Mouse (Mus musculus): ENCODE data around the gene Dctn3. TPM values are rescaled to one million over a fixed set of nuclear protein-coding genes. Genes with fewer than 3 reads are reported as not detected.

The Dctn3 gene
- polyA plus RNA-seq, 1 experiment from 2014 or later: 121 TPM

- 16% methylated on average over 20 of the region's 20 CpGs for WGBS
- no peak overlapping the region for H3K27ac ChIP-seq (ENCODE audit: low read length)
- no peak overlapping the region for H3K9ac ChIP-seq (replicated peaks; ENCODE audit: low read depth, low read length)
- H3K4me3 ChIP-seq (ENCODE audit: low read depth, low read length): no peak overlapping the region
- no peak overlapping the region; the same call in 1 of the 2 replicates for H3K4me2 ChIP-seq (replicated peaks; ENCODE audit: low read depth, low read length)
- H3K36me3 ChIP-seq (ENCODE audit: control insufficient read depth, insufficient read depth, low read length): no peaks in the 10 kb centered on the region
- no peak for ATAC-seq (ENCODE audit: insufficient number of reproducible peaks, insufficient read depth, low FRiP score, low read depth)
- no peaks in the 10 kb centered on the region for H3K9me3 ChIP-seq (ENCODE audit: control insufficient read depth, low read depth, low read length)
- peaks cover 64% of the 10 kb centered on the region for H3K27me3 ChIP-seq (ENCODE audit: control insufficient read depth, insufficient read depth, low read length)
- peaks cover 10% of the 10 kb centered on the region; the same call in 1 of the 2 replicates for H3K4me1 ChIP-seq (ENCODE audit: control insufficient read depth, insufficient read depth, low read length)
These were observed 4.1 kb upstream of the Dctn3 start for GRCm38 (mm10) chr4:41726826-41727621.

DNA sequence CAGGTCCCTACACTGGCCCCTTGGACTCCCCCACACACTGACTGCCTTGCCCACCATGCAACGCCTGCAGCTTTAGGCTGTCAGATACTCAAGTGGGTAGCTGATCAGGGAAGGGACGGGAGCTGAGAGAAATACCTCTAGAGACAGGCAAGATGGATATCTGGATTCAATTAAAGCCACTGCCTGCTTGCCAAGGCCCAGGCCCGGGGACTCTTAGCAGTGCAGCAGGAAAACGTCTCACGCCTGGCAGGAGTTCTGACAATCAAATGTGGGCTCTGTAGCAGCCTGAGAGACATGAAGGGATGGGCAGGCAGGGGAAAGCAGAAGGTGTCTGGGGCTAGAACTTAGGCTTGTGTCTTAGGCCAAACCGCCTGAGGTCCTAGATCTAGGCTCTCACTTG, 6.1 kb downstream of the Dctn3 start:
- 62% methylated on average over 6 of the region's 6 CpGs for WGBS
- Histone ChIP-seq H3K27ac (ENCODE audit: low read length) (no peak overlapping the region), H3K9ac (replicated peaks; ENCODE audit: low read depth, low read length) (no peak overlapping the region), H3K36me3 (ENCODE audit: control insufficient read depth, insufficient read depth, low read length) (peaks cover 29% of the 10 kb centered on the region), H3K4me1 (ENCODE audit: control insufficient read depth, insufficient read depth, low read length) (peaks cover 8% of the 10 kb centered on the region; the same call in 1 of the 2 replicates), H3K4me2 (replicated peaks; ENCODE audit: low read depth, low read length) (no peak overlapping the region), H3K4me3 (ENCODE audit: low read depth, low read length) (no peak overlapping the region), H3K27me3 (ENCODE audit: control insufficient read depth, insufficient read depth, low read length) (no peaks in the 10 kb centered on the region), H3K9me3 (ENCODE audit: control insufficient read depth, low read depth, low read length) (no peaks in the 10 kb centered on the region)
- ATAC-seq (ENCODE audit: insufficient number of reproducible peaks, insufficient read depth, low FRiP score, low read depth): no peak

DNA sequence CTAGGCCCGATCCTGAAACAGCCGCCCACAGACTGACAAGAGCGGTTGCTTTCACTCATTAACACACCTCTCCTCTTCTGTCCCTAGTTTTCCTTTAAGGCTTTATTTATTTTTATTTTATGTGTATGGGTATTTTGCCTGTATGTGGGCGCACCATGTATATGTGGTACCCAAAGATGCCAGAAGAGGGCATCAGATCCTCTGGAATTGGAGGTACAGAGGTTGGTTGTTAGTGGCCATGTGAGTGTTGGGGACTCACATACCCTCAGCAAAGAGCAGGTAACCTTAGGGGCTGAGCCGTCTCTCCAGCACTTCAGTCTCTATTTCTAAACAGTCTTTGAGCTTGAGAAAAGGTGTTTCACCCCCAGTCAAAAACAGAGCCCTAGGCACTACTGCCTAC, 7.4 kb downstream of the Dctn3 start:
- H3K4me1 ChIP-seq (ENCODE audit: control insufficient read depth, insufficient read depth, low read length): peaks cover 10% of the 10 kb centered on the region; the same call in 1 of the 2 replicates

GRCm38 (mm10) chr4:41715082-41715481, 7.9 kb downstream of the Dctn3 start:
- 81% methylated on average over 8 of the region's 8 CpGs for WGBS
- no peak overlapping the region for H3K4me3 ChIP-seq (ENCODE audit: low read depth, low read length)
- ATAC-seq (ENCODE audit: insufficient number of reproducible peaks, insufficient read depth, low FRiP score, low read depth): no peak
- no peaks in the 10 kb centered on the region for H3K27me3 ChIP-seq (ENCODE audit: control insufficient read depth, insufficient read depth, low read length)
- no peak overlapping the region for H3K9ac ChIP-seq (replicated peaks; ENCODE audit: low read depth, low read length)
- H3K36me3 ChIP-seq (ENCODE audit: control insufficient read depth, insufficient read depth, low read length): peaks cover 39% of the 10 kb centered on the region
- H3K9me3 ChIP-seq (ENCODE audit: control insufficient read depth, low read depth, low read length): no peaks in the 10 kb centered on the region
- H3K4me1 ChIP-seq (ENCODE audit: control insufficient read depth, insufficient read depth, low read length): peaks cover 10% of the 10 kb centered on the region; the same call in 1 of the 2 replicates
- H3K4me2 ChIP-seq (replicated peaks; ENCODE audit: low read depth, low read length): no peak overlapping the region
- H3K27ac ChIP-seq (ENCODE audit: low read length): no peak overlapping the region

More for the DNA sequence above, 7.4 kb downstream of the Dctn3 start:
- ATAC-seq (ENCODE audit: insufficient number of reproducible peaks, insufficient read depth, low FRiP score, low read depth): no peak
- Histone ChIP-seq H3K27me3 (ENCODE audit: control insufficient read depth, insufficient read depth, low read length) (no peaks in the 10 kb centered on the region), H3K27ac (ENCODE audit: low read length) (no peak overlapping the region), H3K9me3 (ENCODE audit: control insufficient read depth, low read depth, low read length) (no peaks in the 10 kb centered on the region), H3K4me2 (replicated peaks; ENCODE audit: low read depth, low read length) (no peak overlapping the region), H3K36me3 (ENCODE audit: control insufficient read depth, insufficient read depth, low read length) (peaks cover 39% of the 10 kb centered on the region), H3K4me3 (ENCODE audit: low read depth, low read length) (no peak overlapping the region), H3K9ac (replicated peaks; ENCODE audit: low read depth, low read length) (no peak overlapping the region)
- 83% methylated on average over 5 of the region's 5 CpGs for WGBS

DNA sequence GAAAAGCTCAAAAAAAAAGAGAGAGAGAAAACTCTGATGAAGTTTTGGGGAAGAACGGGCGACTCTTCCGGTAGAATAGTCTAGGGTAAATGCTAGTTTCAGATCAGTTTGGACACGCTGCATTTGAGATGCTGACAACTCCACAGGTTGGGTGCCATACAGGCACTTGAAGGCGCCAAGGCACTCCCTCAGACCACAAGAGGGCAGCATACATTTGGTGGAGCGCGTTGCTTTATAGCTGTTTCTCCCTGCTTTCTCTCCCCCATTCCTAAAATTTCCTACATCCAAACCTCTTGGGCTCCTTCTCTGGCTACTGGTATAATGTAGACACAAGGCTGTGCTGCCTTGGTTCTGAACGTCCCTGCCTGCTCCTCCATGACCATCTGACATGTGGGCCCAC, 8.7 kb downstream of the Dctn3 start:
- Histone ChIP-seq H3K27me3 (ENCODE audit: control insufficient read depth, insufficient read depth, low read length) (no peaks in the 10 kb centered on the region), H3K9ac (replicated peaks; ENCODE audit: low read depth, low read length) (no peak overlapping the region), H3K9me3 (ENCODE audit: control insufficient read depth, low read depth, low read length) (no peaks in the 10 kb centered on the region), H3K4me3 (ENCODE audit: low read depth, low read length) (peak overlapping the region; percentile 80; the same call in 1 of the 2 replicates), H3K4me1 (ENCODE audit: control insufficient read depth, insufficient read depth, low read length) (peaks cover 10% of the 10 kb centered on the region; the same call in 1 of the 2 replicates), H3K36me3 (ENCODE audit: control insufficient read depth, insufficient read depth, low read length) (peaks cover 33% of the 10 kb centered on the region), H3K27ac (ENCODE audit: low read length) (no peak overlapping the region), H3K4me2 (replicated peaks; ENCODE audit: low read depth, low read length) (peak overlapping the region; percentile 91)
- WGBS: 22% methylated on average over 8 of the region's 8 CpGs
- no peak for ATAC-seq (ENCODE audit: insufficient number of reproducible peaks, insufficient read depth, low FRiP score, low read depth)

- peak within 1 kb of the TSS; percentile 59; the same call in 1 of the 2 replicates for H3K27ac ChIP-seq (ENCODE audit: low read length)
- peak within 1 kb of the TSS; percentile 86 for H3K9ac ChIP-seq (replicated peaks; ENCODE audit: low read depth, low read length)
- under 1% methylated on average over 61 of the region's 61 CpGs for WGBS
- H3K4me2 ChIP-seq (replicated peaks; ENCODE audit: low read depth, low read length): peak within 1 kb of the TSS; percentile 91
- peaks cover 29% of the 10 kb centered on the region for H3K36me3 ChIP-seq (ENCODE audit: control insufficient read depth, insufficient read depth, low read length)
- no peaks in the 10 kb centered on the region for H3K27me3 ChIP-seq (ENCODE audit: control insufficient read depth, insufficient read depth, low read length)
- H3K4me1 ChIP-seq (ENCODE audit: control insufficient read depth, insufficient read depth, low read length): peaks cover 10% of the 10 kb centered on the region; the same call in 1 of the 2 replicates
- peak; percentile 73; the same call in 1 of the 2 replicates for ATAC-seq (ENCODE audit: insufficient number of reproducible peaks, insufficient read depth, low FRiP score, low read depth)
- peak within 1 kb of the TSS; percentile 80 for H3K4me3 ChIP-seq (ENCODE audit: low read depth, low read length)
- no peaks in the 10 kb centered on the region for H3K9me3 ChIP-seq (ENCODE audit: control insufficient read depth, low read depth, low read length)
These were observed 9.5 kb downstream of the Dctn3 start, which contains the start of gene Rpp25l for GRCm38 (mm10) chr4:41713197-41714067. Gene Rpp25l (minus strand): TSS chr4:41713534.

DNA sequence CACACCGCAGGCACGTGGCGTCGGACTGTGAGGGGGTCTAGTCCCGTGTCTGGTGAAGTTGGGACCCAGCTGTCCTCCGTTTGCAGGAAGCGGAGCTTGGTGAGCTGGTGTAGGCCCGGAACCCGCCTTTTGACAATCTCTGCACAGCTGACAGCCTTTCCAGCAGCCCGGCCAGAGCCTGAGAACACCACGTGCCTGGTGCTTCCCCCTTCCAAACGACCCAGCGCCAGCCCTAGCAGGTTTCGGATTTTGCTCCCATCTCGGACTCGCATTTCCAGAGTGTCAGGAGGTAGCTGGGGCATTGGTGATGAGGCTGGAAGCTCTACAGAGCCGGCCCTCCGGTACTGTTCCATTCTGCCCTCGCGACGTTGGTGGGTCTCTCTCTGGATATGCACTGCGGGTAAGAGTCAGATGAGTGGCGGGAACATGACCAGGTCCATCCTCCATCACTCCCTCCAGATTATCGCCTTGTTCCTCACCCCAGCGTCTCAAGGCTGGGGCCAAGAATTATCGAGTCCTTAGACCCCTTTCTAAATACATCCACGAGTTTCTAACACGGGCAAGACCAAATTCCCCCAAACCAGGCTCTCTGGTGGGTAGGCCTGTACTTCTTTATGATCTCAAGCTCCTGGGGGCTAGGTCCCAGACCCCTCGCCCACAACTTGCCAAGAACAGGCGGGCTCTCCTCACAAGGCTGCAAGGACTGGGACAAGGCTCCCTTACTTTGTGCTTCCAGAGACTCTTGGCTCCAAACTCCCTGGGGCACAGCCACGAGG, 10.4 kb downstream of the Dctn3 start:
- peaks cover 20% of the 10 kb centered on the region; the same call in 1 of the 2 replicates for H3K36me3 ChIP-seq (ENCODE audit: control insufficient read depth, insufficient read depth, low read length)
- H3K4me3 ChIP-seq (ENCODE audit: low read depth, low read length): peak overlapping the region; percentile 80
- H3K9ac ChIP-seq (replicated peaks; ENCODE audit: low read depth, low read length): peak overlapping the region; percentile 86
- H3K4me1 ChIP-seq (ENCODE audit: control insufficient read depth, insufficient read depth, low read length): peaks cover 10% of the 10 kb centered on the region; the same call in 1 of the 2 replicates
- H3K27me3 ChIP-seq (ENCODE audit: control insufficient read depth, insufficient read depth, low read length): no peaks in the 10 kb centered on the region
- WGBS: 37% methylated on average over 31 of the region's 31 CpGs
- H3K27ac ChIP-seq (ENCODE audit: low read length): peak overlapping the region; percentile 59; the same call in 1 of the 2 replicates
- H3K9me3 ChIP-seq (ENCODE audit: control insufficient read depth, low read depth, low read length): no peaks in the 10 kb centered on the region
- ATAC-seq (ENCODE audit: insufficient number of reproducible peaks, insufficient read depth, low FRiP score, low read depth): no peak
- peak overlapping the region; percentile 91 for H3K4me2 ChIP-seq (replicated peaks; ENCODE audit: low read depth, low read length)

All from stomach, embryonic 14.5 days (tissue).